Mouse (Mus musculus) stomach, embryonic 16.5 days (tissue): ENCODE results near the gene Tmprss3. TPM values are rescaled to one million over a fixed set of nuclear protein-coding genes. Genes with fewer than 3 reads are reported as not detected.

ENCODE experiments used
- ATAC-seq: fragments of 200-750 bp; cut with Nextera tagmentation; 2 replicates; pipeline ENCODE4 v1.8.0; 2017; ENCODE audit warnings: moderate number of reproducible peaks, moderate TSS enrichment; ENCODE audit not compliant: insufficient read depth, low FRiP score
- H3K27ac ChIP-seq: fragments of 300-500 bp; sonication (generic); 2 replicates; pipeline ENCODE4 v1.5.1; 2014; ENCODE audit warnings: low read length
- H3K27me3 ChIP-seq: fragments of 300-500 bp; sonication (generic); 2 replicates; pipeline ENCODE4 v1.6.1; 2014; ENCODE audit warnings: low read length, control low read depth, mixed read lengths; ENCODE audit not compliant: control insufficient read depth, insufficient read depth
- H3K36me3 ChIP-seq: fragments of 300-500 bp; sonication (generic); 2 replicates; pipeline ENCODE4 v1.6.1; 2014; ENCODE audit warnings: low read length; ENCODE audit not compliant: control insufficient read depth, insufficient read depth
- H3K4me1 ChIP-seq: fragments of 300-500 bp; sonication (generic); 2 replicates; pipeline ENCODE4 v1.6.1; 2014; ENCODE audit warnings: low read length, control low read depth, mixed read lengths; ENCODE audit not compliant: control insufficient read depth, insufficient read depth
- H3K4me2 ChIP-seq: fragments of 300-500 bp; sonication (generic); 2 replicates; pipeline ENCODE4 v1.6.1; 2014; ENCODE audit warnings: low read depth, low read length, mixed read lengths
- H3K4me3 ChIP-seq: fragments of 300-500 bp; sonication (generic); replicated peaks from 2 replicates; pipeline ENCODE4 v1.5.1; 2014; ENCODE audit warnings: mild to moderate bottlenecking, low read length
- H3K9ac ChIP-seq: fragments of 300-500 bp; sonication (generic); 2 replicates; pipeline ENCODE4 v1.6.1; 2014; ENCODE audit warnings: low read length
- H3K9me3 ChIP-seq: fragments of 300-500 bp; sonication (generic); replicated peaks from 2 replicates; pipeline ENCODE4 v1.6.1; 2016; ENCODE audit warnings: low read length, control low read depth; ENCODE audit not compliant: control insufficient read depth
- WGBS: fragments of 180-500 bp; shearing (Covaris S2); extraction: QIAGEN DNeasy Blood & Tissue Kit; methylation state at CpG from one replicate; pipeline ENCODE4 v1.1.7; 2014; 5-methylcytosine and 5-hydroxymethylcytosine counted together
- polyA plus RNA-seq: library from polyadenylated mRNA; unstranded; fragments of >200 nt; fragmentation: Nextera tagmentation; extraction: Ambion mirVana; gene quantifications from 2 replicates; pipeline ENCODE4 v1.2.1, GENCODE M21; 2015

Gene Tmprss3
- polyA plus RNA-seq: 0.39 and 0.89 TPM in 2 replicates

GRCm38 (mm10) chr17:31198877-31199276 is at the start of gene Tmprss3:
TSS of gene Tmprss3 (minus strand) at chr17:31198977.
- no peak within 1 kb of the TSS for H3K9ac ChIP-seq
- no peaks in the 10 kb centered on the region for H3K4me1 ChIP-seq
- H3K4me2 ChIP-seq: no peak within 1 kb of the TSS
- no peaks in the 10 kb centered on the region for H3K36me3 ChIP-seq
- H3K27ac ChIP-seq: no peak within 1 kb of the TSS
- H3K9me3 ChIP-seq: no peaks in the 10 kb centered on the region
- H3K4me3 ChIP-seq: no peak within 1 kb of the TSS
- WGBS: 90% methylated on average over 11 of the region's 11 CpGs
- no peak for ATAC-seq
- no peaks in the 10 kb centered on the region for H3K27me3 ChIP-seq

GRCm38 (mm10) chr17:31247144-31247543 is 48.4 kb upstream of the Tmprss3 start:
- Histone ChIP-seq H3K27me3 (no peaks in the 10 kb centered on the region), H3K4me3 (no peak overlapping the region), H3K9me3 (no peaks in the 10 kb centered on the region), H3K4me1 (no peaks in the 10 kb centered on the region), H3K9ac (no peak overlapping the region), H3K36me3 (no peaks in the 10 kb centered on the region), H3K4me2 (no peak overlapping the region), H3K27ac (no peak overlapping the region)
- ATAC-seq: no peak
- WGBS: 31% methylated on average over 5 of the region's 5 CpGs

- Histone ChIP-seq H3K36me3 (no peaks in the 10 kb centered on the region), H3K9me3 (no peaks in the 10 kb centered on the region), H3K27ac (no peak overlapping the region), H3K4me1 (no peaks in the 10 kb centered on the region), H3K9ac (no peak overlapping the region), H3K4me3 (no peak overlapping the region), H3K4me2 (no peak overlapping the region), H3K27me3 (no peaks in the 10 kb centered on the region)
- 75% methylated on average over 5 of the region's 5 CpGs for WGBS
- no peak for ATAC-seq
Measured at GRCm38 (mm10) chr17:31245321-31245720, 46.5 kb upstream of the Tmprss3 start.

GRCm38 (mm10) chr17:31242764-31243163 is 44.0 kb upstream of the Tmprss3 start:
- H3K27me3 ChIP-seq: no peaks in the 10 kb centered on the region
- no peaks in the 10 kb centered on the region for H3K36me3 ChIP-seq
- H3K4me3 ChIP-seq: no peak overlapping the region
- no peak overlapping the region for H3K4me2 ChIP-seq
- no peak overlapping the region for H3K27ac ChIP-seq
- no peaks in the 10 kb centered on the region for H3K4me1 ChIP-seq
- 8% methylated on average over 1 of the region's 1 CpGs for WGBS
- no peak for ATAC-seq
- H3K9ac ChIP-seq: no peak overlapping the region
- H3K9me3 ChIP-seq: no peaks in the 10 kb centered on the region

GRCm38 (mm10) chr17:31241156-31241555 is 42.4 kb upstream of the Tmprss3 start:
- 78% methylated on average over 8 of the region's 8 CpGs for WGBS
- Histone ChIP-seq H3K27ac (no peak overlapping the region), H3K27me3 (no peaks in the 10 kb centered on the region), H3K4me3 (no peak overlapping the region), H3K9me3 (no peaks in the 10 kb centered on the region), H3K4me1 (no peaks in the 10 kb centered on the region), H3K9ac (no peak overlapping the region), H3K36me3 (no peaks in the 10 kb centered on the region), H3K4me2 (no peak overlapping the region)
- no peak for ATAC-seq

GRCm38 (mm10) chr17:31238234-31239020 is 39.6 kb upstream of the Tmprss3 start:
- Histone ChIP-seq H3K4me2 (no peak overlapping the region), H3K9me3 (no peaks in the 10 kb centered on the region), H3K27me3 (no peaks in the 10 kb centered on the region), H3K9ac (no peak overlapping the region), H3K4me1 (no peaks in the 10 kb centered on the region), H3K27ac (no peak overlapping the region), H3K4me3 (no peak overlapping the region), H3K36me3 (no peaks in the 10 kb centered on the region)
- ATAC-seq: no peak
- 77% methylated on average over 7 of the region's 7 CpGs for WGBS

- 97% methylated on average over 1 of the region's 1 CpGs for WGBS
Measured at GRCm38 (mm10) chr17:31235915-31236314, 37.1 kb upstream of the Tmprss3 start.

GRCm38 (mm10) chr17:31232251-31233010 is 33.7 kb upstream of the Tmprss3 start:
- WGBS: 63% methylated on average over 8 of the region's 8 CpGs

More at GRCm38 (mm10) chr17:31235915-31236314, 37.1 kb upstream of the Tmprss3 start:
- Histone ChIP-seq H3K4me2 (no peak overlapping the region), H3K27me3 (no peaks in the 10 kb centered on the region), H3K4me3 (no peak overlapping the region), H3K36me3 (no peaks in the 10 kb centered on the region), H3K27ac (no peak overlapping the region), H3K9ac (no peak overlapping the region), H3K4me1 (no peaks in the 10 kb centered on the region), H3K9me3 (0 out of 2 replicates have a peak, but pooled peaks cover 5% of the 10 kb centered on the region)
- no peak for ATAC-seq

GRCm38 (mm10) chr17:31231780-31232179 is 33.0 kb upstream of the Tmprss3 start:
- Histone ChIP-seq H3K4me1 (no peaks in the 10 kb centered on the region), H3K4me3 (no peak overlapping the region), H3K36me3 (no peaks in the 10 kb centered on the region), H3K27ac (no peak overlapping the region), H3K9ac (no peak overlapping the region), H3K4me2 (no peak overlapping the region), H3K27me3 (no peaks in the 10 kb centered on the region), H3K9me3 (0 out of 2 replicates have a peak, but pooled peaks cover 5% of the 10 kb centered on the region)
- WGBS: 55% methylated on average over 6 of the region's 6 CpGs
- ATAC-seq: no peak

More at GRCm38 (mm10) chr17:31232251-31233010, 33.7 kb upstream of the Tmprss3 start:
- 0 out of 2 replicates have a peak, but pooled peaks cover 5% of the 10 kb centered on the region for H3K9me3 ChIP-seq
- H3K4me2 ChIP-seq: no peak overlapping the region
- no peak overlapping the region for H3K4me3 ChIP-seq
- H3K27me3 ChIP-seq: no peaks in the 10 kb centered on the region
- H3K9ac ChIP-seq: no peak overlapping the region
- H3K27ac ChIP-seq: no peak overlapping the region
- no peak for ATAC-seq
- H3K36me3 ChIP-seq: no peaks in the 10 kb centered on the region
- H3K4me1 ChIP-seq: no peaks in the 10 kb centered on the region
